Mouse (Mus musculus) limb, embryonic 12.5 days (tissue): ENCODE data around the gene Cdk17. TPM values are rescaled to one million over a fixed set of nuclear protein-coding genes. Genes with fewer than 3 reads are reported as not detected.

ENCODE experiments used
- ATAC-seq: fragments of 200-750 bp; cut with Nextera tagmentation; 2 replicates; pipeline ENCODE4 v1.8.0; 2017; ENCODE audit warnings: low read depth, moderate TSS enrichment; ENCODE audit not compliant: insufficient number of reproducible peaks, insufficient read depth, low FRiP score, low TSS enrichment
- H3K27ac ChIP-seq: fragments of 300-500 bp; sonication (generic); 2 replicates; pipeline ENCODE4 v1.5.1; 2016; ENCODE audit warnings: mild to moderate bottlenecking, moderate library complexity
- H3K27me3 ChIP-seq: fragments of 300-500 bp; sonication (generic); 2 replicates; pipeline ENCODE4 v1.6.1; 2016; ENCODE audit warnings: mild to moderate bottlenecking, moderate library complexity
- H3K36me3 ChIP-seq: fragments of 300-500 bp; sonication (generic); 2 replicates; pipeline ENCODE4 v1.6.1; 2016; ENCODE audit warnings: mild to moderate bottlenecking, moderate library complexity
- H3K4me1 ChIP-seq: fragments of 300-500 bp; sonication (generic); replicated peaks from 2 replicates; pipeline ENCODE4 v1.6.1; 2016
- H3K4me2 ChIP-seq: fragments of 300-500 bp; sonication (generic); 2 replicates; pipeline ENCODE4 v1.6.1; 2016; ENCODE audit warnings: mild to moderate bottlenecking, moderate library complexity
- H3K4me3 ChIP-seq: fragments of 300-500 bp; sonication (generic); replicated peaks from 2 replicates; pipeline ENCODE4 v1.5.1; 2016; ENCODE audit warnings: mild to moderate bottlenecking
- H3K9ac ChIP-seq: fragments of 300-500 bp; sonication (generic); replicated peaks from 2 replicates; pipeline ENCODE4 v1.6.1; 2016; ENCODE audit warnings: mild to moderate bottlenecking, moderate library complexity
- H3K9me3 ChIP-seq: fragments of 300-500 bp; sonication (generic); 2 replicates; pipeline ENCODE4 v1.6.1; 2016; ENCODE audit warnings: mild to moderate bottlenecking, moderate library complexity
- WGBS: fragments of 180-500 bp; shearing (Covaris S2); methylation state at CpG from one replicate; pipeline ENCODE4 v1.1.7; 2016; 5-methylcytosine and 5-hydroxymethylcytosine counted together
- polyA plus RNA-seq: library from polyadenylated mRNA; unstranded; fragments of >200 nt; fragmentation: Nextera tagmentation; extraction: Ambion mirVana; gene quantifications from 2 replicates; pipeline ENCODE4 v1.2.1, GENCODE M21; 2016

Gene Cdk17
- polyA plus RNA-seq, 1 experiment from 2014 or later, result 22.2 TPM

DNA sequence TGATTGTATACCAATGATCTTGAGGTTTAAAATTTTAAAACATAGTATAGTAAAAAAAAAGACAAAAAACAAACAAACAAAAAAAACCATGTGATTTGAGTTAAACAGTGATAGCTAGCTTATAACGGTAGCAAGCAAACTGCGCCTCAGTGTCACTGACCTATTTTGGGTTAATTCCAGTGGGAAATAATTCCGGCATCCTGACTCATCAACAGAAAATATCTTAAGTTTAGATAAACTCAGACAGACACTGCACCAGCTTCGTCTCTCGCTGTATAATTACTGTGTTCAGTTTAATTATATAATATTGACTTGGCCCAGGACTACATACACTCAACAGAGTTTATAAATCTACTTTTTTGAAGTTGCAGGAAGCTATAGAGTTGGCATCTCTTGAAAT is 71.2 kb downstream of the Cdk17 start:
- H3K27ac ChIP-seq, result no peak overlapping the region
- H3K9me3 ChIP-seq, result no peaks in the 10 kb centered on the region
- H3K27me3 ChIP-seq, result no peaks in the 10 kb centered on the region
- H3K9ac ChIP-seq, result no peak overlapping the region
- H3K4me2 ChIP-seq, result no peak overlapping the region
- 95% methylated on average over 5 of the region's 5 CpGs for WGBS
- peaks cover 53% of the 10 kb centered on the region for H3K36me3 ChIP-seq
- no peak for ATAC-seq
- no peaks in the 10 kb centered on the region; the same call in 1 of the 2 replicates for H3K4me1 ChIP-seq
- no peak overlapping the region for H3K4me3 ChIP-seq

DNA sequence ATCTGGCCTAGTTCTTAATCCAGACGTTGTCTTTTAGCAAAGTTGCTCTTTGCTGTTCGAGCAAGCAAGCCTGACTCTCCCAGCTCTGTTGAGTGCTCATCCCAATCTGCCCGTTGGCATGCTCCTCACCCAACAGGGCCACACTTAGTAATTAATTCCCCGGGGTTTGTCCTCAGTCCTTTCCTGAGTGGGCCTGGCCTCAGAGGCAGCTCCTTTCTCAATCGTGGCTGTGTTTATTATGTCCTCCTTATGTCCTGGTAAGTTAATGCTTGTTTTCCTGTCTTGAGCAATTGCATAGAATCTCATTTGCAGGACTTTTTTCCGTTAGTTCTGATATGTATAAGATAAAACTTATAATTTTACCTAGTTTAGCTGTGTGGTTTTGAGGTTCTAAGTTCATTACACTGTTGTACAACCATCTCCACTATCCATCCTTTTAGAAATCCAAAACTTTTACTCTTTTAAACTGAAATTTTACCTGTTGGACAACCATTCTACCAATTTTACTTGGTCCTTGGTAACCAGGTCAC is 73.1 kb downstream of the Cdk17 start:
- H3K9me3 ChIP-seq, result no peaks in the 10 kb centered on the region
- H3K4me2 ChIP-seq, result no peak overlapping the region
- peaks cover 66% of the 10 kb centered on the region for H3K36me3 ChIP-seq
- no peaks in the 10 kb centered on the region for H3K4me1 ChIP-seq
- H3K9ac ChIP-seq, result no peak overlapping the region
- no peak overlapping the region for H3K27ac ChIP-seq
- no peaks in the 10 kb centered on the region for H3K27me3 ChIP-seq
- ATAC-seq, result no peak
- no peak overlapping the region for H3K4me3 ChIP-seq
- 84% methylated on average over 6 of the region's 6 CpGs for WGBS

DNA sequence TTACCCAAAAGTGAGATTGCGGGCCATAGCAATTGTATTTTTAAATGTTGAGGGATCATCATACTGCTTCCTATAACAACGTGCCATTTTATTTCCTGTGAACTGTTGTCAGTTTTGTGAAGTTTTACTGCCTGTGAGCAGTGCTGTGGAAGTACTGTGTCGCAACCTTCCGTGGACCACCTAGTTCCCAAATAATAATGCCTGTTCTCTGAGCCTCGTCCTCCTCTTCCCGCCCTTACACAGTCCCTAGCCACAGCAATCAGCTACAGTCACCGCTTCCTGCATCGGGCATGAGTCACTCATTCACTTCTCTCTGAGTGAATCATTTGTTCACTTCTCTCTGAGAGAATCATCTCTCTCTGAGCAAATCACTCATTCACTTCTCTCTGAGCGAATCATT is 74.0 kb downstream of the Cdk17 start:
- no peak overlapping the region for H3K4me3 ChIP-seq
- H3K27ac ChIP-seq, result no peak overlapping the region
- WGBS, result 93% methylated on average over 9 of the region's 9 CpGs
- no peak for ATAC-seq
- no peak overlapping the region for H3K9ac ChIP-seq
- peaks cover 73% of the 10 kb centered on the region for H3K36me3 ChIP-seq
- no peaks in the 10 kb centered on the region for H3K9me3 ChIP-seq
- H3K27me3 ChIP-seq, result no peaks in the 10 kb centered on the region
- H3K4me1 ChIP-seq, result no peaks in the 10 kb centered on the region
- H3K4me2 ChIP-seq, result no peak overlapping the region

DNA sequence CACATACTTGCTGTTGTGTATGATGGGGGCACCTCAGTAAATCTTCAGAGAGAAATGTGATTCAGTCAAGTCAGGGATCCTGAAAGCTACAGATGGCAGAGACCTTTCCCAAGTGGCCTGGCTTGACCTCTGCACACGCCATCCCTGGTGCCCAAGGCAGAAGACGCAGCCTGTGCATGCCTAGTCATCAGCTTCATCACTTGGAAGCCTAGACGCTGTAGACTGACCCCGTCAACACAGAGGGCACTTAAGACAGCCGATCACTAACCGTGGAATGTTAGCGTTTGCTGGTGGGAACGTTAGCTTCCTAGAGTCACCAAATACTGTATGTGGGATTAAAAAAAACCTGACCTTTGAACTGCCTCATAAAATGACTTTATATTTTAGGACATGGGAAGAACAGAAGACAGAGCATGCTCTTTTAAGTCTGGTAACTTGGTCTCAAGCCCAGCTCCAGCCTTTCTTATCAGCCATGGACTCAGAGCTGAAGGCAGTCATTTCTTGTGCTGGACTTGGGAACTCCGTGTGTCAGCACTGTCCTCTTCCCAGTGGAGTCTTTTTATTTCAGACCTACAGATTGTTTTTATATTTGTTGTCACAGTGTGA is 78.6 kb downstream of the Cdk17 start:
- H3K36me3 ChIP-seq, result peaks cover 60% of the 10 kb centered on the region
- 79% methylated on average over 9 of the region's 9 CpGs for WGBS

DNA sequence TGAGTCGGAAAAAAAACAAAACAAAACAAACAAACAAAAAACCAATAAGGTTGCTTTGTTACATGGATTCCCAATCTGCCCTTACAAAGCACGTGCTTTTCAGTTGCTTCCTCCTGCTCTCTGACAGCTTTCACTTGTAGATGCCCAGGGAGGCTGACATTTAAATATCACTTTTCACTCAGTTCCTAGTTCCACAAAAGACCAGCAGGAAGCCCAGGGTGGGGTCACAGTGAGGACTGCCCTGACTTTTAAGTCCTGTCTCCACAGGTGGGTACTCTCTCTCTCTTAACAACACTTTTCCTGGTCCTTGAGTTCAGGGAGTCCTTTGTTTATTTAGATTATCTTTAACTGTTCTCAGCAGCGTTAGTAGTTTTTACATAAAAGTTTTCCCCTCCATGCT is 81.5 kb downstream of the Cdk17 start:
- no peak for ATAC-seq
- Histone ChIP-seq H3K4me2 (no peak overlapping the region), H3K9me3 (no peaks in the 10 kb centered on the region), H3K9ac (no peak overlapping the region), H3K36me3 (peaks cover 50% of the 10 kb centered on the region), H3K27me3 (no peaks in the 10 kb centered on the region), H3K4me3 (no peak overlapping the region), H3K27ac (no peak overlapping the region), H3K4me1 (peaks cover 11% of the 10 kb centered on the region)
- WGBS, result 25% methylated on average over 3 of the region's 3 CpGs

More for the DNA sequence above, 78.6 kb downstream of the Cdk17 start:
- Histone ChIP-seq H3K27ac (no peak overlapping the region), H3K4me3 (no peak overlapping the region), H3K4me1 (peaks cover 3% of the 10 kb centered on the region; the same call in 1 of the 2 replicates), H3K9me3 (no peaks in the 10 kb centered on the region), H3K27me3 (no peaks in the 10 kb centered on the region), H3K9ac (no peak overlapping the region), H3K4me2 (no peak overlapping the region)
- ATAC-seq, result no peak

DNA sequence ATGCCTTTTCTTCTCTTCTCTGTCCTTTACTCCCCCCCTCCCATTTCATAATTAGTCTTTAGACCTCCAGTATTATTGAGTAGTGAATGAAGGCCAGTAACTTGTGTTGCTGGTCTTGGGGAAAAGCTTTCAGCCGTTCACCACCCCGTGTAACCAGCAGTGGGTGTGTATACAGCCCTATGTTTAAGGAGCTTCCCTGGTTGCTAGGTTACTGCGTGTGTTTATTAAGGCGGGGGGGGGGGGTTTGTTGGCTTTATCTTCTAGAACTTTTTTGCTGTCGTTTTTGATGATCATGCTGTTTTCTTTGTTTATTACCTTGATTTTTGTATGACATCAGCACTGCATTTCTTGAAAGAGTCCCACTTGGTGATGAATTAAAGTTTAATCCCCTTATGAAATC is 82.2 kb downstream of the Cdk17 start:
- Histone ChIP-seq H3K36me3 (peaks cover 52% of the 10 kb centered on the region), H3K27ac (no peak overlapping the region), H3K4me2 (no peak overlapping the region), H3K9me3 (no peaks in the 10 kb centered on the region), H3K9ac (no peak overlapping the region), H3K27me3 (no peaks in the 10 kb centered on the region), H3K4me3 (no peak overlapping the region), H3K4me1 (peaks cover 16% of the 10 kb centered on the region)
- WGBS, result 15% methylated on average over 5 of the region's 5 CpGs
- no peak for ATAC-seq

DNA sequence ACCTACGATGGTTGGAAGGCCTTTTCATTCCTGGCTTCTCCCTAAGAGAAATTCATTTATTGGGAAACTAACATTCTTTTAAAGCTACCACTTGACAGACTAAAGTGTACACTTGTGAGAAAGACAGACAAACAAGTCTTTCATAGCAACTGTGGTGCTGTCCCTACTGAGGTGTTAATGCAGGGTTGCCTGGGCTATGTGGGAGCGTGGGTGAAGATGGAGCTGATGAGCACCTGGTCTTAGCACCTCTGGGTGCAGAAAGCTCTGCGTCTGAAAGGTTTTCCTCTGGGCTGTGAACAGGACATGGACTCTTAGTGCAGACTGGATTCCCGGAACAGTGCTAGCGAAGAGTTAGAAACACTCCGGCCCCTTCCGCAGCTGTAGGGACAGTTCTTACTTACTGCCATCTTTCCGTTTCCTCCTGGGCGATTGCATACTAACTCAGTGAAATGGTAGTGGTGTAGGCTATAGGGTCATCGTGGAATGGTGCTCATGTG is 83.6 kb downstream of the Cdk17 start:
- Histone ChIP-seq H3K4me1 (peaks cover 25% of the 10 kb centered on the region), H3K36me3 (peaks cover 51% of the 10 kb centered on the region), H3K9ac (no peak overlapping the region), H3K4me3 (no peak overlapping the region), H3K9me3 (no peaks in the 10 kb centered on the region), H3K27ac (no peak overlapping the region; the same call in 1 of the 2 replicates), H3K27me3 (no peaks in the 10 kb centered on the region), H3K4me2 (no peak overlapping the region)
- 81% methylated on average over 10 of the region's 10 CpGs for WGBS
- no peak; the same call in 1 of the 2 replicates for ATAC-seq

DNA sequence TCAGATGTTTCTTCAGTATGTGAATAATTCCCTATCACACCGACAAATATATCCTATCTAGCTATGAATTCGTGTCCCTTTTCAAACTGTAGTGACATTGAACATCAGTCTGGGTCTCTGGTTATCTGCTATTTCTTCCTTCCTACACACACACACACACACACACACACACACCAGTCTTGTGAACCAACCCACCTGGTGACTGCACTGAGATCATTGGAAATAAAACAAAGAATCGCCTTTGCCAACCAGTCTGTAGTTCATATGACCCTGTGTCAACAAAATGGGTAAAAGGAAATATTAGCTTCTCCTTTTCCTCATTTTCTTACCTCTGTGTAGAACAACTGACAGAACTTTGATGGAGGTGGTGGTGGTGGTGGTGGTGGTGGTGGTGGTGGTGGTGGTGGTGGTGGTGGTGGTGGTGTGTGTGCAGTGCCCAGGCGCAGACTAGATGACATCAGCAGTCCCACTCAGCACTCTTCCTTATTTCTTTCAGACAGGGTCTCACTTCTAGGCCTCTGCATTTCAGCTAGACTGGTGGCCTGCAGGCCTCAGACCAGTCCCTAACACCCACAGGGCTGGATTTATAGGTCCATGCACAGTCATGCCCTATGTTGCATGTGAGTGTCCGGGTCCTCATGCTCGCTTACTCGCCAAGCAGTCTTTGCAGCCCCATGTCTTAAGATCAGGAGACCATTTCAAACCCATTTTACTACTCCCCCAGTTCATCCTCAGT is 85.7 kb downstream of the Cdk17 start:
- no peaks in the 10 kb centered on the region for H3K9me3 ChIP-seq
- H3K4me2 ChIP-seq, result no peak overlapping the region
- no peak overlapping the region for H3K4me3 ChIP-seq
- 95% methylated on average over 7 of the region's 7 CpGs for WGBS
- peak overlapping the region; percentile 41; the same call in 1 of the 2 replicates for H3K27ac ChIP-seq
- ATAC-seq, result no peak
- no peak overlapping the region for H3K9ac ChIP-seq
- H3K4me1 ChIP-seq, result peaks cover 39% of the 10 kb centered on the region
- H3K27me3 ChIP-seq, result no peaks in the 10 kb centered on the region
- peaks cover 52% of the 10 kb centered on the region for H3K36me3 ChIP-seq

DNA sequence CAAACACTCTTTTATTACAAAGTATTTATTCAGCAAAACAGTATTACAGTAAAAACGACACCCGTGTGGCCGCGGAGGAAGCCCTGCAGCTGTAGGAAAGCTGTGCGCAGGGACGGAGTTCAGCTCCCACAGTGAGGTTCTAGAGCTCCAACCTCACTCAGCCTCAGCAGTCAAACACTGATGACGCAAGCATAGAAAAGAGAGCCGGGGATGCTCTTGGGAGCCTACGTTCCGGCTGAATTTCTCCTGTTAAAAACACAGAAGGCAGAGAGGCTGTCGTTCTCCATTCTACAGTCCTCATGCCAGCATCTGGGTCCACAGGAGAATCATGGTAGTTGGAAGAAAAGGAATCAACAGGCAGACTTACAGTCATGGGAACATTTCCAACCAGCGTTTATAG is 86.7 kb downstream of the Cdk17 start:
- H3K4me3 ChIP-seq, result no peak overlapping the region
- H3K27ac ChIP-seq, result peak overlapping the region; percentile 62
- no peak for ATAC-seq
- no peaks in the 10 kb centered on the region for H3K27me3 ChIP-seq
- 90% methylated on average over 12 of the region's 12 CpGs for WGBS
- peaks cover 46% of the 10 kb centered on the region for H3K4me1 ChIP-seq
- H3K9me3 ChIP-seq, result no peaks in the 10 kb centered on the region
- no peak overlapping the region for H3K9ac ChIP-seq
- H3K36me3 ChIP-seq, result peaks cover 55% of the 10 kb centered on the region
- no peak overlapping the region for H3K4me2 ChIP-seq

DNA sequence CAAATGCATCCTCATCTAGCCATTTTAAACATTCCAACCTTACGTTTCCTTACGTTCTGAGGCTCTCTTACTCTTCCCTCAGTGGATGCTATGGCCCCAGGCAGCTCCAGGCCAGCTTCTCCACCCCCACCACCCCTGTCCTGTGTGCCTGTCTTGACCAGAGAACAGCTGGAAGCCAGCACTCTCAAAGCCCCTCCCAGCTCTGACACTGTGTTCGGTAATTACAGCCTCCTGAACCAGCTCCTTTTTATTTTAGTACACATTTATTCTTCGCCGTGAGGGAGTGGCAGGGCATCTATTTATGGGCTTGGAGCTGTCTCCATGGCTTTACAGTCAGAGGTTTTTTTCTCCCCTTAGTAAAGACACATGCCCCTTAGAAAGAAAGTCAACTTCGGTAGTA is 87.2 kb downstream of the Cdk17 start:
- Histone ChIP-seq H3K4me3 (no peak overlapping the region), H3K4me1 (peaks cover 49% of the 10 kb centered on the region), H3K36me3 (peaks cover 60% of the 10 kb centered on the region), H3K27me3 (no peaks in the 10 kb centered on the region), H3K9me3 (no peaks in the 10 kb centered on the region), H3K9ac (no peak overlapping the region), H3K4me2 (no peak overlapping the region), H3K27ac (peak overlapping the region; percentile 62; the same call in 1 of the 2 replicates)
- 34% methylated on average over 6 of the region's 6 CpGs for WGBS
- no peak for ATAC-seq

DNA sequence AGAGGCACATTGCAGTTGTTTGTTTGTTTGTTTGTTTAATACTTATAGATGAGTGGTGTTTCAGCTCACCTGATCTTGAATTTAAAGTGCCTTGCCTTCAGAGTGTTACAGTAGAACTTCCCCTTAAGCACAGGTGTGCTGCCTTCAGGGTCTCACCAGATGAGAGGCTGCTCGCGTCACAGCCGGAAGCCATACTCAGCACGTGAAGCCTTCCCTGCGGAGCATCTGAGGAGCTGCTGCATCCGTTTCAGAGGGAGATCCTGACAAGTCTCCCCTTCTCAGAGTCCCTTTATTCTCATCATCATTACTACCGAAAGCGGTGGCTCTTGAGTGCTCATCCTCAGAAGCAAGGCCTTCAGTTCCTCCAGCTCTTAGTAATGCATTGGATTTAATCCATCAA is 87.7 kb downstream of the Cdk17 start:
- no peak for ATAC-seq
- Histone ChIP-seq H3K4me3 (no peak overlapping the region), H3K4me2 (no peak overlapping the region), H3K9ac (no peak overlapping the region), H3K4me1 (peaks cover 49% of the 10 kb centered on the region), H3K27me3 (no peaks in the 10 kb centered on the region), H3K36me3 (peaks cover 65% of the 10 kb centered on the region), H3K27ac (no peak overlapping the region), H3K9me3 (no peaks in the 10 kb centered on the region)
- WGBS, result 74% methylated on average over 8 of the region's 8 CpGs
